Mouse (Mus musculus) C2C12 (cell line): Measurements from ENCODE around the gene Grhpr. TPM values are rescaled to one million over a fixed set of nuclear protein-coding genes. Genes with fewer than 3 reads are reported as not detected.

Source experiments
- H3K27me3 ChIP-seq: one replicate; pipeline ENCODE4 v1.6.1; 2011; ENCODE audit not compliant: control insufficient read depth, insufficient read depth, insufficient read length
- H3K36me3 ChIP-seq: one replicate; pipeline ENCODE4 v1.6.1; 2011; ENCODE audit not compliant: control insufficient read depth, insufficient read depth
- H3K4me3 ChIP-seq: one replicate; pipeline ENCODE4 v1.5.1; 2011; ENCODE audit warnings: mild to moderate bottlenecking, control low read depth; ENCODE audit not compliant: poor library complexity, insufficient read depth, severe bottlenecking
- H3K79me2 ChIP-seq: one replicate; pipeline ENCODE4 v1.6.1; 2011; ENCODE audit not compliant: control insufficient read depth, insufficient read depth
- H3K79me3 ChIP-seq: one replicate; pipeline ENCODE4 v1.6.1; 2011; ENCODE audit warnings: low read depth, control low read depth
- H3ac ChIP-seq: one replicate; pipeline ENCODE3; 2011; ENCODE audit warnings: low read depth; ENCODE audit not compliant: control insufficient read depth, insufficient read length
- CEBPB ChIP-seq: IDR thresholded peaks from one replicate; pipeline ENCODE4 v1.6.1; 2011; ENCODE audit warnings: low read depth, mild to moderate bottlenecking, control low read depth, moderate library complexity
- CTCF ChIP-seq: IDR thresholded peaks from one replicate; pipeline ENCODE4 v1.5.1; 2011; ENCODE audit not compliant: control insufficient read depth, insufficient read depth, insufficient read length
- FOSL1 ChIP-seq: IDR thresholded peaks from one replicate; pipeline ENCODE4 v1.8.0; 2011; ENCODE audit warnings: mild to moderate bottlenecking, low read length; ENCODE audit not compliant: poor library complexity, insufficient read depth, severe bottlenecking
- MAX ChIP-seq: IDR thresholded peaks from one replicate; pipeline ENCODE4 v1.6.1; 2011; ENCODE audit warnings: mild to moderate bottlenecking, control low read depth
- MYOD1 ChIP-seq: IDR thresholded peaks from one replicate; pipeline ENCODE4 v1.6.1; 2011; ENCODE audit warnings: low read depth; ENCODE audit not compliant: control insufficient read depth, insufficient read length
- MYOG ChIP-seq: IDR thresholded peaks from one replicate; pipeline ENCODE4 v1.6.1; 2011; ENCODE audit not compliant: control insufficient read depth, insufficient read length; ENCODE audit errors: extremely low read depth
- USF1 ChIP-seq: IDR thresholded peaks from one replicate; pipeline ENCODE4 v1.6.1; 2011; ENCODE audit warnings: low read depth, mild to moderate bottlenecking, control low read depth, moderate library complexity
- polyA plus RNA-seq: library from polyadenylated mRNA; unstranded; fragments of >200 nt; fragmentation: generic; extraction: Trizol; gene quantifications from one replicate; pipeline ENCODE4 v1.2.1, GENCODE M21; 2012; ENCODE audit warnings: missing spikeins

Grhpr gene
- polyA plus RNA-seq, 1 experiment: 24.0 TPM

DNA sequence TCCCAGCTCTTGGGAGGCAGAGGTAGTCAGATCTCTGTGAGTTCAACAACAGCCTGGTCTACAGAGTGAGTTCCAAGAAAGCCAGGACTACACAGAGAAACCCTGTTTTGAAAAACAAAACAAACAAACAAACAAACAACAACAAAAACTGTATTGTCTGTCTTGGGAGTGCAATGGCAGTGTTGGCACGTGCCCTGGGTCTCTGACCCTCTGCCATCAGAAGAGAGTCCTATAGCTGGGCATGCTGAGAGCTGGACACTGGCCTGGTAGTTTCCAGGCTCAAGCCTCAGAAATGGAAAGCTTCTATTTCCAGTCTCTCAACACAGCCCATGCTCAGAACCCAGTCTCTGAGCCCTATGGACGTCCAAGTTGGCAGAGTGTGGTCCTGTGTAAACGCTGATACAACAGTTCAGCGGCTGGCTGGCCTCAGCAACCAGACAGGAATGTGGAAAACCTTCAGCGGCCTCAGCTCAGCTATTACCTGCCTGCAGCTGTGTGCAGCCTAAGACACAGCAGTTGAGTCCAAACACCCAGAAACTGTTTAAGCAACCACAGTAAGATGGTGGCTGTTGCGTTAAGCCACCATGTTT is 5.1 kb upstream of the Grhpr start:
- H3K79me2 ChIP-seq: no peaks in the 10 kb centered on the region
- no peak overlapping the region for H3K4me3 ChIP-seq
- TF ChIP-seq CEBPB: no peak
- no peaks in the 10 kb centered on the region for H3K27me3 ChIP-seq
- no peak overlapping the region for H3ac ChIP-seq
- no peaks in the 10 kb centered on the region for H3K79me3 ChIP-seq
- H3K36me3 ChIP-seq: no peaks in the 10 kb centered on the region

DNA sequence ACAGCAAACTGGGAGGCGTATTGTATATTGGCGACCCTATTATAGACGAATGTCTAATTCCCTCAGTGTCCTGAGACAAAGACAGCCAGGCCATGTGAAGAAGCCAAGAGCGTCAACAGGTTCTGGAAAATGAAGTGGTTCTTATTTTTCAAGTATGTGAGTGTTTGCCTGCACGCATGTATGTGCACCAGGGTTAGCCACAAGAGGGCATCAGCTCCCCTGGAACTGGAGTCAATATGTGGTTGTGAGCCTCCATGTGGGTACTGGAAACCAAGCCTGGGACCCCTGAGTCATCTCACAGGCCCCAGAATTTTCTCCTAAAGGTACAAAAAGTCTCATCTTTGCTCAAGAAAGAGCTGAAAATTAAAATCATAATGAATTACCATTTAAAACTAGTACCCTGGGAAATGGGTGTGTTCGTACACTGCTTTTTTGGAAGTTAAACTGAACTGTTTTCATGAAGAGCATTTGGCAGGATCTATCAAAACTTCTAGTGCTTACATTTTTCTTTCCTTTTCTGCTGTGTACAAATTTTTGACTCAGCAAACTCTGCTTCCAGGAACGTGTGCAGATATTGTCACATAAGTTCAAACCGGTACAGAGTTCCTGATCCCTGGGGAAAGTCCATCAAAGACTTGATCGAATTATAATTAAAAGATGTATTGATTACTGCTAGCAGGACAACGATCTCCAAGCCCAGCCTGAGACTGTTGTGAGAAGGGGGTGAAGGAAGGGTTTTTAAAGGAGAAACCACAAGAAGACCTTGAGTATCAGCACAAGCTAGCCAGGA is 4.1 kb upstream of the Grhpr start:
- H3K36me3 ChIP-seq: no peaks in the 10 kb centered on the region
- no peak overlapping the region for H3K4me3 ChIP-seq

DNA sequence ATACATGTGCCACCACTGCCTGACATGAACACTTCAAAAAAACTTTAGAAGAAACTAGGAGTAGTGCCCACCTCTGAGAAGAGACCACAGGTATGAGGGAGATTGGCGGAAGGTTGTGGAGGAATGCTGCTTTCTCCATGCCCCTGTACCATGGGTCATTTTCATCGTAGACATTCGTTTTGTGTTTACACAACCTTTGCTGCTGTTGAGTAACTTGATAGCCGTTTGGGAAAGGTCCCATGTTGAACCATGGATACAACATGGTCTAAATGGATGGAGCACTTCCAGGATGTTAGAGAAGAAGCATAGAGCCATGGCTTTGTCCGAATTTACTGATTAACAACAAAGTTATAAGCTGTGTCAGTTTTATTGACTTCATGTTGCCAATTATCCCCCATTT is 3.0 kb upstream of the Grhpr start:
- no peak overlapping the region for H3ac ChIP-seq
- no peaks in the 10 kb centered on the region for H3K36me3 ChIP-seq
- H3K79me2 ChIP-seq: no peaks in the 10 kb centered on the region
- H3K4me3 ChIP-seq: no peak overlapping the region
- no peaks in the 10 kb centered on the region for H3K27me3 ChIP-seq
- no peaks in the 10 kb centered on the region for H3K79me3 ChIP-seq
- TF ChIP-seq MAX (no peak), MYOD1 (no peak), USF1 (no peak), CEBPB (no peak), CTCF (no peak), FOSL1 (no peak), MYOG (no peak)

More for the DNA sequence above, 4.1 kb upstream of the Grhpr start:
- Histone ChIP-seq H3K27me3 (no peaks in the 10 kb centered on the region), H3K79me3 (no peaks in the 10 kb centered on the region), H3ac (no peak overlapping the region), H3K79me2 (no peaks in the 10 kb centered on the region)
- TF ChIP-seq MYOG (no peak), MAX (no peak), CTCF (no peak), CEBPB (no peak), MYOD1 (no peak)

DNA sequence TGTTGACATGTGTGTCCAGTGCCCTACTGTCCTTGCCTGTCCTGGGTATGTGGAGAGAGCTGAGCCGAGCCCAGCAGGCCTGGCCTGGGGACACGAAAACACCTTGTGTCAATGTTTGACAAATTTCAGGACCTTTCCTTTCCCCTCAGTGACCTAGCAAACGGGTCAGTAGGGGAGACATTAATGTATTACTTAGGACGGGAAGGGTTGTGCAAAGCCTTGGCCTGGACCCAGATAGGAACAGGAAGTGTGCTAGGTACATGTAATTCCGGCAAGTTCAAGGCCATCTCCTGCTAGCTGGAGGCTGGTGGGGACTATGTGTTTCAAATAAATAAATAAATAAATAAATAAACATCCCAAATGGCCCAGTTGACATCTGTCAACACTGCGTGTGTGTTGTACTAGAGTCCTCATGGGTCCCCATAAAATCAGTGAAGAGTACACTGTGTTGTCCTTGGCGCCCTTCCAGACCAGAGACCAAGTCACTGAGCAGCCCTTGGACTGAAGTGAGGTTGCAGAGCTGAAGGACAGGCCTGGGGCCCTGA is 1.3 kb upstream of the Grhpr start:
- Histone ChIP-seq H3K79me3 (no peaks in the 10 kb centered on the region), H3K4me3 (no peak overlapping the region), H3K36me3 (no peaks in the 10 kb centered on the region), H3ac (no peak overlapping the region), H3K27me3 (no peaks in the 10 kb centered on the region), H3K79me2 (no peaks in the 10 kb centered on the region)
- TF ChIP-seq USF1 (no peak), CTCF (no peak), MAX (no peak), MYOD1 (no peak), MYOG (no peak), CEBPB (no peak), FOSL1 (no peak)

DNA sequence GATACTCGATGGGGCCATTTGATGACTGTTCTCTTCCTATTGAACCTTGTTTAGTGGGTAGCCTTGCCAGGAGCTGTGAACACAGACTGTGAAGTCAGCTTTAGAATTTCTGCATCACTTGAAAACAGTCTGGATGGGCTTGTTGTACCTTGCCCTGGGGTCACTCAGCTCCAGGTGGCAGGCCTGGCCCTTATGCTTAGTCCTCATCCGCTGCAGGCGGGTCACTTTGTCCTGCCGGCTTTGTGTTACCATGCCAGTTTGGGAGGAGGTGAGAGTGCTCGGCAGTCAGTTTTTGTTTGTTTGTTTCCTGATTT is 736 bp downstream of the Grhpr start:
- Histone ChIP-seq H3K79me2 (no peaks in the 10 kb centered on the region), H3K27me3 (no peaks in the 10 kb centered on the region), H3K36me3 (no peaks in the 10 kb centered on the region), H3K79me3 (no peaks in the 10 kb centered on the region), H3ac (no peak overlapping the region), H3K4me3 (peak overlapping the region; percentile 39)
- TF ChIP-seq CEBPB (no peak), MYOD1 (no peak), USF1 (no peak), MYOG (no peak), MAX (no peak), CTCF (no peak), FOSL1 (no peak)

DNA sequence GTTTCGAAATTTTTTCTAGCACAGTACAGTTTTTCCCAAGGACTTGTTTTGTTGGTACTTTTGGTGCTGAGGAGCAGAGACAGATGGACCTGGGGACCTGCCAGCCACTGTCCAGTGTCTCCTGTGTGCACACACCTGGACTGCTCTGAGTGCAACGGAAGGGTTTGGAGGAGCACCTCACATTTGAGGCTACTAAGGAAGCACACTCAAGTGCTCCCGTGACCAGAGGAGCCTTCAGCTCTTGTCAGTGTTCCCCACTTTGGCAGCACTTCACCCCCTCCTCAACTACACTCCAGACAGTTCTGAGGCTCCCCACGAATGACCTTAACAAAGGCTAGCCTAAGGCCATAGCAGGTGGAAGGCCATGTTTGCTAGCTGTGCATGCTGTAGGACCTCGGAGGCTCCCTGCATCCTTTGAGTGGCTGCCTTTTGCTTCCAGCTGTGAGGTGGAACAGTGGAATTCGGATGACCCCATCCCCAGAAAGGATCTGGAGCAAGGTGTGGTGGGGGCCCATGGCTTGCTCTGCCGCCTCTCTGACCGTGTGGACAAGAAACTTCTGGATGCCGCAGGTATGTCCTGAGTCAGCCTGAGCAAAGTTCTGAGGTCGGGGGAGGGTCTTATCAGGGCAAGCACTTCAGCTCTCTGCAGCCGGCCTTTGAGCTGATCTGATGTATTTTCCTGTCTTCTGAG is 1.4 kb downstream of the Grhpr start:
- Histone ChIP-seq H3K79me3 (no peaks in the 10 kb centered on the region), H3K27me3 (no peaks in the 10 kb centered on the region), H3K4me3 (no peak overlapping the region), H3K79me2 (no peaks in the 10 kb centered on the region), H3K36me3 (no peaks in the 10 kb centered on the region), H3ac (no peak overlapping the region)
- TF ChIP-seq MYOG: no peak
- TF ChIP-seq USF1: no peak
- TF ChIP-seq CTCF: no peak
- no peak for TF ChIP-seq MYOD1
- TF ChIP-seq CEBPB: no peak
- TF ChIP-seq FOSL1: no peak
- TF ChIP-seq MAX: no peak
